Mouse (Mus musculus) forelimb bud, embryonic 11.5 days (tissue): ENCODE data around the gene Sh3bp4.

ENCODE experiments used
- DNase-seq: peaks from one replicate; pipeline ENCODE4 v3.0.0-alpha.2; 2012; ENCODE audit warnings: low read depth, low spot score

Gene Sh3bp4

GRCm38 (mm10) chr1:89070103-89070700, at the start of gene Sh3bp4:
Gene Sh3bp4 (plus strand): TSS chr1:89070415.
- DNase-seq = peak; percentile 98

- DNase-seq = no peak
Measured at GRCm38 (mm10) chr1:89022997-89023396, 47.2 kb upstream of the Sh3bp4 start.

DNA sequence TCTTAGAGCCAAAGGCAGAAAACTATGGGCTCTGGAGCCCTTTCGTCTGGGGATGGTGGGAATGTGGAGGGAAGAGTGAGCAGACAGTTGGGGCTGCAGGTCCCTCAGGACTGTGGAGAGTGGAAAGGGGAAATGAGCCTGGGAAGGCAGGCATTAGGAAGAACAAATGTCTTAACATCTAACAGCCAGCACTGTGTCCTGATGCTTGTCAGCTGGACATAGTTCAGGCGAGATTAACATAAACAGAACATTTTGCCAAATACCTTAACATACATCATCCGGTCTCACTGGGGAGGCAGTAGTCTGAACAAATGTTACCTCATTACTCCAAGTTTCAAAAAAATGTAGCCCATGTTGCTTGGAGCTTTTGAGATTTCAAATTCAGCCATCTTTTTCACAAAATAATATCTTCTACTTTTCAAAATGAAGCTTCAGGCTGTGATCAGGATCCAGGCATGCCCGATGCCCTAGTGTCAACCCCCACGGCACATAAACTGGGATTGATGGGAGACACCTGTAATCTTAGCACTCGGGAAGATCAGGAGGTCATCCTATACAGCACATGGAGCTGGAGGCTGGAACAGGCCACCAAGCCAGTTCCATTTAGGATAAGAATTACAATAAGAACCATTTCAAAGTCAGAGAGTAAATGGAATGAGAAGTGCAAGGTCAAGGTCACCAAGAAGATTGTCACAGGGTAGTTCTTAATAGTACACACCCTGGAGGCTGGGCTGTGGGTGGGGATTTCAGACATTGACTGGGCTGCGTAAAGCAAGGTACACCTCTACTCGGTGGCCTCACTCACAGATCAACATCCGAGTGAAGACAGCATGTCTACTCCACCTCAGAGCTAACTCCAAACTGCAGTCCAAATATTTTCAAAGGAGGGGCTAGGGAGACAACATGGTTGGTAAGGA, 45.3 kb upstream of the Sh3bp4 start:
- DNase-seq = no peak

GRCm38 (mm10) chr1:89026040-89026439, 44.2 kb upstream of the Sh3bp4 start:
- DNase-seq = no peak

- DNase-seq = no peak
Measured at GRCm38 (mm10) chr1:89029136-89029927, 40.9 kb upstream of the Sh3bp4 start.

DNA sequence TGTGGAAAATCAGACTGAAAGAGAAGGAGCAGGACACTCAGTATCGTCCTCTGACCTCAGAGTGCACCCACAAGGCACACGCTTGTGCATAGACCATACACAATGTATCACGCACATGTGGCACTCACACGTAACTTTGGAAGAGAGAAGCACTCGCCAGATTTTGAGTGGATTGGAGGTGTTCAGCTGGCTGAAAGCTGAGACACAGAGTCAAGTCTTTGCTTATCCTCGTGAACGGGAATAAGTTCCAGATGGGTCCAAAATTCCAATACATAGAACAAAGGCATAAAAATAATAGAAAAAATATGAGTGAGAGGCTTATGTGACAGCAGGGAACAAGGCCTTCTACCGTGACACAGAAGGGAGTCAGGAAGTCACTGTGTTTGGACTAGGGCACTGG, 36.6 kb upstream of the Sh3bp4 start:
- peak; percentile 66 for DNase-seq

- DNase-seq = no peak
Measured at GRCm38 (mm10) chr1:89034061-89034460, 36.2 kb upstream of the Sh3bp4 start.

DNA sequence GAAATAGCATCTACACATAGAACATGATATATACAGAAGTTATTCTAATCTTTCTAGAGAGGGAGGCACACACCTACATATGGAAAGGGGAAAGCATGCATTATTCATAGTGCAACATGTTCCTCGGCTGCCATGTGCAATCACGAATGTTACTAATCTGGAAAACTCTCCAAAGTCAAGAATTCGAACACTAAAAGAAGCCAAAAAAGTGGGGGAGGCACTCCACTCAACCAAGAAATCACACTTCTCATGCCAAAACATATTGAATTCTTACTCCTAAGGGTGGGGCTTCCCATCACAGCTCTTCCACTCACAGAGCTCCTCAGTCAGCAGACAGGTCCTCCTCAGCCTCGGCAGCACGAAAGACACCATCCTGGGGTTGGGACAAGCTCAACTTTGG, 35.1 kb upstream of the Sh3bp4 start:
- no peak for DNase-seq

DNA sequence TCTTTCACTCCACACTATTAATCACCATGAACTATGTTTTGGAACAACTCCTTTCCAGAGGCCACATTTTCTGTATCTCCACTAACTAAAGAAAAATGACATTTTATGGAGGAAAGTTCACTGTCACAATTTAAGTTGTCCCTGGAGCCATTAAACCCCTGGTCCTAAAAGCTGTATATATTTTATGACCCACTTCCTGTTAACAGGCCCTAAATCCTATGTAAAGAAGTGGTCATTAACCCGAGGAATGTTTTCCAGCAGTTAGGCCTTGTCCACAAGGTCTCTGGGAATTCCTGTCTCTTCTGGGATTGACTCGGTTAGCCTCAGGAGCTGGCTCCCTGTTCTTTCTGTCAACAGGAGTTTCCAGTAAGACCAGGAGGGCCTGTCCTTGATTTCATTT, 30.4 kb upstream of the Sh3bp4 start:
- peak; percentile 82 for DNase-seq

DNA sequence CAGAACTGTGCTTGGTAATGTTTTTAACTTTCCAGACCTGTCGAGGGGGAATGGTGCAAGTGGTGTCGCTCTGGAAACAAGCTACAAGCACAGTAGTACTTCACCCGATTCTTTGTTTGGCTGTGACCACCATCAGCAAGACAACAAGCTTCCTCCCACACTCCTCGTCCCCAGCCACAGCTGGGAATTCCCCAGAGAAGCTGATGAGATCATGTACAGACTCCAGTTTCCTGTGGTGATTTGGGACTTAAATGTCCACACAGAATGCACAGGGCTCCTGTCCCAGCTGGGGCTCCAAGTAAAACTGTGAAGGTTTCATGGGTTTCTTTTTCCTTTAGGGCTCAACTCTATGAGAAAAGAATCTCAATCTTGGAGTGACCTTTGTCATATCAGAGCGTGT, 28.9 kb upstream of the Sh3bp4 start:
- DNase-seq = no peak

DNA sequence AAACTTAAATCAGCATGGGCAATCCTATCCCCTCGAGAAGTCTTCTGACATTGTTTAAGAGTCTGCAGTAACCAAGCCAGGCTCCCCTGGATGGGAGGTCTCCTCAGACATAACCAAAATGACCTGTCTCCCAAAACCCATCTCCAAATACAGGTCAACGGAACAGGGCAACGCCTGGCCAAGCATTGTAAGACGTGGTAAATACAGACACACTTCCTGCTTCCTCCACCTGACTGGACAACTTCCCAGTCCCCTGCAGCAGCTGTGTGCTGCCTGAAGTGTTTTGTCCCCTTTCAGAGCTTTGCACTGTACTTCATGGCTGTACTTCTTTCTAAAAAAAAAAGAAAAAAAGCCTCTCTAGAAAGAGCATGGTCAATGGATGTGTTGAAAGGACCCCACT, 28.1 kb upstream of the Sh3bp4 start:
- DNase-seq = no peak

DNA sequence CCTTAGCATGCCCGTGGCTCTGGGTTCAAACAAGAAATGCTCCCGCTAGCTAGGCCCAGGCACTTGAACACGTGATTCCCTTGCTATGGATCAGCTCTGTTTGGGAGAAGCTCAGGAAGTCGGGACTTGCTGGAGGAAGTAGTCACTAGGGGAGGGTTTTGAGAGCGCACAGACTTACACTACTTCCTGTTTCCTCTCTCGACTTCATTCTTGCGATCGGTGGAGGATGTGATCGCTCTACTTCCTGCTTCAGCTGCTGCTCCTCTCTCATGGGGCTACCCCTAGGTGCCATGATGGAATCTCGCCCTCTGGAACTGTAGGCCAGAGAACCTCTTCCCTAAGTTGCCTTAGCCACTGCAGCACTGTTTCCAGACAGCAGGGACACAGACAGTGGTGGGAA, 27.3 kb upstream of the Sh3bp4 start:
- DNase-seq = no peak

- DNase-seq = no peak
Measured at GRCm38 (mm10) chr1:89045403-89045802, 24.8 kb upstream of the Sh3bp4 start.

DNA sequence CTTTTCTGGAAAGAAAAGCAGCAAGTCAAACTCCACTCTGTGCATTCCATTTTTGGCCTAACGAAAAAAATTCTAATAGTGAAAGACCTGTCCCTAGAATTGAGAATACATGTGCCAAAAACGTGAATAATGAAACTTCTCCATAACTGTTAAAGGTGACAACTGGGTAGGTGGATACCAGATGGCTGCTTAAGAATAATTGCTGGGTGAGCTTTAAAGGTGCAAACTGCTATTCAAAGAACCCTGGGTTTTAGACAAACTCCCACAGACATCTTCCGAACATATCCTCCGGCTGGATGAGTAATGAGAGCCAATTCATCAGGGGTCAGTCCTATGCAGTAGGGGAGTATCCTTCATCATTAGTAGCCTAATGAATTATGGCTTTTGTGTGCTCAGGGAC, 20.7 kb upstream of the Sh3bp4 start:
- no peak for DNase-seq

DNA sequence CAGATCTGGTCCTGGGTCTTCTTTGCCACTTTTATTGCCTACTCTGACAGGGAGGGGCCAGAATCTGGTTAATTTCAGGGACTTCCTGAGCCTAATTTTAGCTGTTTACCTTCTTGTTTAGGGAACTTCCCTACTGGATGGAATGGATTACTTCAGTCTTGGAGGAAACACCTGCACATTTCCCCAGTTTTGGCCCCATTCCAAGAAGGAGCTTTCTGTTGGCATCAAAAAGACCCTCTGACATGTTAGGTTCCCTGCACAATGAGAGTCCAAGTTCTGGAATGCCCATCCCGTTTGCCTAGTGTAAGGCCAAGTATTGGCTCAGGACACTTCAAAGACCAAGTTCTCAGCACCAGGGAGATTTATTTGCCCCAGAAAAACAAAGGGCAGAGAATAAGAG, 14.0 kb upstream of the Sh3bp4 start:
- no peak for DNase-seq

DNA sequence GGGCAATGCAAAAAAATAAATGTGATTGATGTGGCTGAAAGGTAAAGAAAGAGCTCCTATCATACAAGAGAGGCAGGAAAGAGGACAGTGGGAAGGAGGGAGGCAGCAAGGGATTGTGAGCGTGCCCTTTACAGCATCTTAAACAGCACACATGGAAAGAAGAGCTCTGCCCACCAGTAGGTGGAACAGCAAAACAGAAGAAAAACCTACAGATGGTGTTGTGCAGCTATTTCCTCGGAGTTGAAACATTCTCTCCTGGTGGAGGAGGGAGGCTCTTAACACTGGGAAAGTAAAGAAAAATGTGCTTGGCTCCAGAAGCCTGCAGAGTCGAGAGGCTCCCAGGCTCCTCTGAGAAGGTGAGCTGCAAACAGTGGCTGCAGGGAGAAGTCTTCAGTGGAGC, 12.8 kb upstream of the Sh3bp4 start:
- DNase-seq = no peak

- no peak for DNase-seq
Measured at GRCm38 (mm10) chr1:89058011-89058410, 12.2 kb upstream of the Sh3bp4 start.

DNA sequence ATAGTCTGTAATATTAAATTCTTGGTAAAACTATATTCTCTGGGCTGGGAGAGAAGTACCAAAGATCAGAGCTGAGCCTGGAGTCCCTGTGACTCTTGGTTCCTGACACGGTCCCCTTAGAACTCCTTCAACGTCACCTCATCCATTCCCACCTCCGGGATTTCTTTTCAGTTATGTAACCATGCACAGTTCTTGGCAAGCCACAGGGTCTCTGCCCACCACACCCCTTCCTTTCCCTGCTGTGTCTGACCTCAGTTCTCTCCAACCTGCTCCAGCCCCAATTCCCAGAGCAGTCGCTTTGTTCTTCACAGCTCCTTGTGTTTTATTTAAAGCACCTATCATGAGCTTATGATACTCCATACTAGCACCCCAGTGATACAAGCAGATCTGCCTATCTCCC, 7.2 kb upstream of the Sh3bp4 start:
- no peak for DNase-seq

GRCm38 (mm10) chr1:89063800-89064199, 6.4 kb upstream of the Sh3bp4 start:
- no peak for DNase-seq

- DNase-seq = no peak
Measured at GRCm38 (mm10) chr1:89068812-89069211, 1.4 kb upstream of the Sh3bp4 start.

DNA sequence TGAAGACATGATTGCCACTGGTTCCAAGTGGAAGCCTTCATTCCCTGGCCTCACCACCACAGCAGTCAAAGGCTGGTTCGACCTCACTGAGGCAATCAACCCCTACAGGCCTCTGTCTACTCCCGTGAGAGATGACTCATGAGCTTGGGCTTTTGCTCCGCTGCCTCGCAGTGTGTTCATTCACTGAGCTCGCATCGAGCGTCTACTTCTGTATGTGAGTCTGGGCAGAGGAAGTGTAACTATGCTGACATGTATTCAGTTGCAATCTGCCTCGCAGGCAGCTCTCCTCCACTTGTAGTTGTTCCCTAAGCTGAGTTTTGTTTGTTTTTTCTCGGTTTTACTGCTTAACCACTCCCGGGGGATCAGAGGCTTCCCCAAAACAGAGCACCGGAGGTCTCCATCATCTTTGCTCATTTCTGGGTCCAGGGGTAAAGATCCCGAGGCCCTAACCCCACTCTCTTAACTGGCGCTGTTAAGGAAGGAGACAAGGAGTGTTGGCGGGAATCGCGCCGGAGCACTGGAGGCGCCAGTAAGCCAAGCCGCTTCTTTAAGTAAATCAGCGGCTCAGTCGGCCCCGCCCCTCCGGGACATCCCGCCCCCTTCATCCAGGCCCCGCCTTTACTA, 624 bp upstream of the Sh3bp4 start:
- DNase-seq = peak; percentile 49

GRCm38 (mm10) chr1:89070871-89071361, 701 bp downstream of the Sh3bp4 start:
- DNase-seq = no peak
